Mouse (Mus musculus) E14TG2a.4 (cell line): ENCODE measurements at regions not wholly inside any gene's neighbourhood (a gene's known extent, or its start where the extent isn't known, plus 50 kb on each side); places are given as distances from the start of the nearest gene placed in this dataset.

Source experiments
- CTCF ChIP-seq: conservative IDR thresholded peaks from 2 replicates; pipeline ENCODE4 v1.5.1; 2014; ENCODE audit warnings: low read length
- POU5F1 ChIP-seq: IDR thresholded peaks from 2 replicates; pipeline ENCODE4 v1.6.1; 2014; ENCODE audit warnings: low read length, borderline replicate concordance

- TF ChIP-seq CTCF (no peak), POU5F1 (no peak)
These were observed 181.2 kb upstream of the 3110018I06Rik start for GRCm38 (mm10) chr12:107307094-107307740.
